Mouse (Mus musculus): Measurements from ENCODE around the gene Acsl3. TPM values are rescaled to one million over a fixed set of nuclear protein-coding genes. Genes with fewer than 3 reads are reported as not detected.

The Acsl3 gene
- total and polyA plus RNA-seq, 3 experiments = 16.4 to 87.0 (median 33.6) TPM

DNA sequence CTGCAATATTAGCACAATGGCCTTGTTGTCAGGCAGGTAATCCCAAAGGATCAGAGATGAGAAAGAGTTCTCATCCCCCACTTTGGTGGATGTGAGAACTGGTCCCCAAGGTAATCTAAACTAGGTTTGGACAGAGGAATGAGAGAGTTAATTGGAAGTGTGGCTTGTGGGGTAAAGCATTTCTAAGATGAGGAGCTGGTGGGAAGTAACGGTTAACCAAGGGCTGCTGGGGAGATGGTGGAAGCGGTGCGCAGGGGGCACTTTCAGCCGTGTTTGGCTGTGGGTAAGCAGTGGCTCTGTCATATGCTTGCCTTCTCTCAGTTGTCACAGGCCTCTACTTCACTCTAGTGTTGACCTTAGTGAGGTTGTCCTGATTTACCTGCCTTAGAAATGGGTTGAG lies 85.7 kb downstream of the Acsl3 start:
- no peak overlapping the region for H3K4me3 ChIP-seq (ENCODE audit: low read depth, low read length)
- no peaks in the 10 kb centered on the region for H3K36me3 ChIP-seq (replicated peaks)
- DNase-seq (ENCODE audit: low spot score) (no peak), ATAC-seq (ENCODE audit: extremely low read depth, insufficient number of reproducible peaks, low FRiP score, poor library complexity, severe bottlenecking) (no peak)
- H3K9me3 ChIP-seq (replicated peaks) = no peaks in the 10 kb centered on the region
- TF ChIP-seq CTCF (IDR thresholded peaks at IDR 0.05; ENCODE audit: low read depth, low read length) (no peak), GATA2 (IDR thresholded peaks at IDR 0.05; ENCODE audit: borderline replicate concordance, low read depth, low read length) (no peak), GATA1 (IDR thresholded peaks at IDR 0.05; ENCODE audit: borderline replicate concordance, low read length) (no peak), TAL1 (conservative IDR thresholded peaks at IDR 0.05; ENCODE audit: low read depth, low read length) (no peak), POLR2AphosphoS5 (IDR thresholded peaks at IDR 0.05; ENCODE audit: insufficient replicate concordance, low read depth, low read length) (no peak)
- no peaks in the 10 kb centered on the region for H3K27me3 ChIP-seq (ENCODE audit: insufficient read depth, low read length)
- H3K4me1 ChIP-seq (ENCODE audit: insufficient read depth, low read depth, low read length) = no peaks in the 10 kb centered on the region

DNA sequence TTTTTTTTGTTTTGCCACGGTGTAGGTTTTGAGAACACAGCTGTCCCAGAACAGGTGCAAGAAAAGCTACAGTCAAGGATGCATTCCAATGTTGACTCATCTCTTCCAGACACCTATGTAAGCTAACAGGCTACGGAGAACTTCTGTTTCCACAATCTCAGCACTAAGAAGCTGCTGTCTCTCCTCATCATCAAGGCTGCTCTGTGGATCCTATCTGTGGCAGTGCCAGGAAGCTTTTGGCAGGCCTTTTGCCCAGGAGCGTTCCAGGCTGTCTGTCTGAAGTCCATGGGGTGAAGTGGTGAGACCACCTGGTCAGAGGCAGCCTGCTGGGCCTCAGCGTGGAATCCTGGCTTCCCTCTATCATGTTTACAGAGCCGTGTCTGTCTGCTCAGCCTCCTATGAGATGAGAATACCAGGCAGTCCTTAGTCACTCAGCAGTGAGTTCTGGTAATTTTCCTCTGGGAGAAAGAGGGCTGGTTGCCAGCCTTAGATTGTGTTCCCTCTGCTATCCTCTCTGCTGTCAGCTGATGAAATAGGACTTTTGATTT lies 87.7 kb downstream of the Acsl3 start:
- no peaks in the 10 kb centered on the region for H3K4me1 ChIP-seq (ENCODE audit: insufficient read depth, low read depth, low read length)
- TF ChIP-seq GATA1 (IDR thresholded peaks at IDR 0.05; ENCODE audit: borderline replicate concordance, low read length) (no peak), CTCF (IDR thresholded peaks at IDR 0.05; ENCODE audit: low read depth, low read length) (no peak), TAL1 (conservative IDR thresholded peaks at IDR 0.05; ENCODE audit: low read depth, low read length) (no peak), POLR2AphosphoS5 (IDR thresholded peaks at IDR 0.05; ENCODE audit: insufficient replicate concordance, low read depth, low read length) (no peak), GATA2 (IDR thresholded peaks at IDR 0.05; ENCODE audit: borderline replicate concordance, low read depth, low read length) (no peak)
- H3K4me3 ChIP-seq (ENCODE audit: low read depth, low read length) = no peak overlapping the region
- ATAC-seq (ENCODE audit: extremely low read depth, insufficient number of reproducible peaks, low FRiP score, poor library complexity, severe bottlenecking) (peak; percentile 8; the same call in 1 of the 2 replicates), DNase-seq (ENCODE audit: low spot score) (no peak)
- H3K27me3 ChIP-seq (ENCODE audit: insufficient read depth, low read length) = no peaks in the 10 kb centered on the region
- H3K36me3 ChIP-seq (replicated peaks) = no peaks in the 10 kb centered on the region
- no peaks in the 10 kb centered on the region for H3K9me3 ChIP-seq (replicated peaks)

Other genes with a start within 250 kb of the Acsl3 start
- gene Farsb, start 168.9 kb upstream of the Acsl3 start, total RNA-seq (2014; fragmentation: Nextera tagmentation) = 295 and 372 TPM in 2 replicates
- gene Farsb, start 168.9 kb upstream of the Acsl3 start, total RNA-seq (2017) = 112 and 121 TPM in 2 replicates
- gene Farsb, start 168.9 kb upstream of the Acsl3 start, polyA plus RNA-seq (2012) = 6.6 and 7.4 TPM in 2 replicates
- not detected in 2 replicates for gene Mogat1, start 146.8 kb upstream of the Acsl3 start, total RNA-seq (2014; fragmentation: Nextera tagmentation)
- 0.55 TPM in 1 of 2 replicates, not detected in the other for gene Mogat1, start 146.8 kb upstream of the Acsl3 start, total RNA-seq (2017)
- gene Mogat1, start 146.8 kb upstream of the Acsl3 start, polyA plus RNA-seq (2012) = not detected in 2 replicates
- not detected in 2 replicates for gene BC035947, start 145.7 kb upstream of the Acsl3 start, total RNA-seq (2014; fragmentation: Nextera tagmentation)
- gene BC035947, start 145.7 kb upstream of the Acsl3 start, total RNA-seq (2017) = 0.05 and 0.06 TPM in 2 replicates
- not detected in 2 replicates for gene BC035947, start 145.7 kb upstream of the Acsl3 start, polyA plus RNA-seq (2012)
- 21.8 and 23.6 TPM in 2 replicates for gene Utp14b, start 213 bp downstream of the Acsl3 start, total RNA-seq (2014; fragmentation: Nextera tagmentation)
- 17.3 and 23.0 TPM in 2 replicates for gene Utp14b, start 213 bp downstream of the Acsl3 start, total RNA-seq (2017)
- gene Utp14b, start 213 bp downstream of the Acsl3 start, polyA plus RNA-seq (2012) = 0.99 and 1.1 TPM in 2 replicates
- gene Kcne4, start 158.9 kb downstream of the Acsl3 start, total RNA-seq (2014; fragmentation: Nextera tagmentation) = not detected in 2 replicates
- gene Kcne4, start 158.9 kb downstream of the Acsl3 start, total RNA-seq (2017) = 0.11 and 0.17 TPM in 2 replicates
- not detected in 2 replicates for gene Kcne4, start 158.9 kb downstream of the Acsl3 start, polyA plus RNA-seq (2012)

Data from G1E (cell line).